In genomic region chr1:135524518-135524860, GRCm38 (mm10) we compare ENCODE assay signal across 17 mouse cellular contexts.
A peak's percentile ranks its signal among the peaks of the same experiment; 100 is the strongest.
DNase-seq lines count a peak whose midpoint lies in the region; ATAC-seq and TF ChIP-seq lines count a peak whose summit lies in the region.
"Had no signal": no experiment of that assay in that cellular context is flagged by ENCODE, and none has a peak within 500 bp of the region (broad histone marks: within the 10 kb centered on the region; RNA-seq: fewer than 3 reads in every experiment).

No protein-coding gene starts in this region.

- no peaks in the 10 kb centered on the region; the same call in 1 of the 2 replicates for H3K79me2 ChIP-seq in heart, adult 2 months (replicated peaks; ENCODE audit: control insufficient read depth, insufficient read depth, low read length)

- TF ChIP-seq EP300 in heart, adult 2 months (IDR thresholded peaks at IDR 0.05; ENCODE audit: insufficient read depth, low read depth, low read length), result 0 out of 2 replicates have a peak, but pooled peaks have one; percentile 11

- intact Hi-C loops in heart, adult 2 months (cut with DNase I), result no loop called here

- H3K27me3 ChIP-seq in heart, adult 2 months (ENCODE audit: control insufficient read depth, insufficient read depth, low read length), result no peaks in the 10 kb centered on the region
- H3K27me3 ChIP-seq in lung, embryonic 16.5 days (ENCODE audit: control insufficient read depth, insufficient read depth, low read depth, low read length), result no peaks in the 10 kb centered on the region
- H3K27me3 ChIP-seq in heart, embryonic 14.5 days (ENCODE audit: control insufficient read depth, insufficient read depth, low read length), result no peaks in the 10 kb centered on the region
- no peaks in the 10 kb centered on the region for H3K27me3 ChIP-seq in intestine, embryonic 15.5 days (replicated peaks)
- H3K27me3 ChIP-seq: embryonic facial prominence, embryonic 15.5 days; limb, embryonic 12.5 days; midbrain, embryonic 13.5 days had no signal

- no peak overlapping the region for H3K4me2 ChIP-seq in lung, embryonic 16.5 days (ENCODE audit: low read depth, low read length)
- peak overlapping the region; percentile 19 for H3K4me2 ChIP-seq in heart, embryonic 14.5 days (ENCODE audit: low read length)
- H3K4me2 ChIP-seq in intestine, embryonic 15.5 days (replicated peaks), result no peak overlapping the region
- H3K4me2 ChIP-seq: embryonic facial prominence, embryonic 15.5 days; limb, embryonic 12.5 days; midbrain, embryonic 13.5 days had no signal

- no peak for DNase-seq in heart, adult 2 months
- DNase-seq in heart, adult 9 months (ENCODE audit: low spot score in 2 of 2), result no peak
- DNase-seq in lung, postnatal 10 days, result no peak
- DNase-seq in embryo, embryonic 10 days (ENCODE audit: low spot score), result no peak
- DNase-seq: cerebellum, adult 11-12 months; gastrocnemius, postnatal 25 days; layer of hippocampus, postnatal 36 days had no signal

- no peak overlapping the region for H3K4me3 ChIP-seq in heart, adult 2 months
- no peak overlapping the region for H3K4me3 ChIP-seq in lung, embryonic 16.5 days (ENCODE audit: low read length)
- no peak overlapping the region for H3K4me3 ChIP-seq in heart, embryonic 14.5 days (ENCODE audit: control insufficient read depth in 1 of 2, insufficient read depth in 1 of 2, low read depth in 1 of 2, low read length in 2 of 2)
- no peak overlapping the region for H3K4me3 ChIP-seq in intestine, embryonic 15.5 days (replicated peaks)
- H3K4me3 ChIP-seq: embryonic facial prominence, embryonic 15.5 days; limb, embryonic 12.5 days; midbrain, embryonic 13.5 days had no signal

- 0 out of 2 replicates have a peak, but pooled peaks have one; percentile 2 for ATAC-seq in lung, embryonic 16.5 days (ENCODE audit: low read depth)
- ATAC-seq in heart, embryonic 14.5 days (ENCODE audit: insufficient number of reproducible peaks, insufficient read depth, low FRiP score, low read depth), result peak; percentile 91
- peak; percentile 46; the same call in 1 of the 2 replicates for ATAC-seq in intestine, embryonic 15.5 days
- ATAC-seq: inflammation-experienced regulatory T-cells, adult 6 months; midbrain, embryonic 13.5 days had no signal

- peaks cover 10% of the 10 kb centered on the region for H3K4me1 ChIP-seq in heart, adult 2 months (ENCODE audit: control insufficient read depth, insufficient read depth, low read length)
- peaks cover 13% of the 10 kb centered on the region for H3K4me1 ChIP-seq in lung, embryonic 16.5 days (replicated peaks; ENCODE audit: control insufficient read depth, insufficient read depth, low read length)
- peaks cover 24 to 32% of the 10 kb centered on the region in 2 experiments for H3K4me1 ChIP-seq in heart, embryonic 14.5 days (ENCODE audit: control insufficient read depth in 2 of 2, insufficient read depth in 2 of 2, low read length in 2 of 2)
- H3K4me1 ChIP-seq in intestine, embryonic 15.5 days (replicated peaks), result peaks cover 11% of the 10 kb centered on the region; the same call in 1 of the 2 replicates

- no peak for TF ChIP-seq POLR2A in heart, adult 2 months (IDR thresholded peaks at IDR 0.05; ENCODE audit: insufficient read depth, low read depth, low read length)

- H3K36me3 ChIP-seq in heart, adult 2 months (ENCODE audit: control insufficient read depth, insufficient read depth, low read length), result no peaks in the 10 kb centered on the region
- H3K36me3 ChIP-seq in lung, embryonic 16.5 days (ENCODE audit: control insufficient read depth, insufficient read depth, low read length), result no peaks in the 10 kb centered on the region
- peaks cover 12% of the 10 kb centered on the region; the same call in 1 of the 2 replicates for H3K36me3 ChIP-seq in heart, embryonic 14.5 days (ENCODE audit: control insufficient read depth, insufficient read depth, low read length)
- peaks cover 3% of the 10 kb centered on the region; the same call in 1 of the 2 replicates for H3K36me3 ChIP-seq in intestine, embryonic 15.5 days
- H3K36me3 ChIP-seq: embryonic facial prominence, embryonic 15.5 days; G1E had no signal

- H3K27ac ChIP-seq in heart, adult 2 months, result peak overlapping the region; percentile 55
- H3K27ac ChIP-seq in lung, embryonic 16.5 days (ENCODE audit: low read length), result peak overlapping the region; percentile 1; the same call in 1 of the 2 replicates
- H3K27ac ChIP-seq in heart, embryonic 14.5 days (replicated peaks in 1 of 2; ENCODE audit: control insufficient read depth in 1 of 2, insufficient read depth in 1 of 2, low read depth in 2 of 2, low read length in 2 of 2), result peak overlapping the region; percentile 95
- peak overlapping the region; percentile 80 for H3K27ac ChIP-seq in intestine, embryonic 15.5 days
- H3K27ac ChIP-seq: liver, embryonic 14.5 days; macrophage; midbrain, embryonic 13.5 days had no signal

- 20% methylated on average over 4 of the region's 4 CpGs for WGBS in heart, adult 2 months
- 34% methylated on average over 4 of the region's 4 CpGs for WGBS in lung, embryonic 16.5 days
- WGBS in heart, embryonic 14.5 days, result 14% methylated on average over 4 of the region's 4 CpGs
- WGBS in intestine, embryonic 15.5 days, result 39% methylated on average over 4 of the region's 4 CpGs

- no peak overlapping the region for H3K9ac ChIP-seq in heart, adult 2 months (ENCODE audit: low read depth, low read length)
- H3K9ac ChIP-seq in lung, embryonic 16.5 days (ENCODE audit: low read length), result no peak overlapping the region
- no peak overlapping the region for H3K9ac ChIP-seq in heart, embryonic 14.5 days (ENCODE audit: low read length)
- H3K9ac ChIP-seq in intestine, embryonic 15.5 days, result no peak overlapping the region
- H3K9ac ChIP-seq: embryonic facial prominence, embryonic 15.5 days; limb, embryonic 12.5 days; liver, embryonic 14.5 days; midbrain, embryonic 13.5 days had no signal

- TF ChIP-seq CTCF in heart, adult 2 months (IDR thresholded peaks at IDR 0.05), result no peak

- H3K9me3 ChIP-seq in lung, embryonic 16.5 days (ENCODE audit: control insufficient read depth, low read length), result peaks cover 8% of the 10 kb centered on the region; the same call in 1 of the 2 replicates
- H3K9me3 ChIP-seq in heart, embryonic 14.5 days (ENCODE audit: control insufficient read depth, low read length), result 0 out of 2 replicates have a peak, but pooled peaks cover 4% of the 10 kb centered on the region
- no peaks in the 10 kb centered on the region for H3K9me3 ChIP-seq in intestine, embryonic 15.5 days
- H3K9me3 ChIP-seq: embryonic facial prominence, embryonic 15.5 days; midbrain, embryonic 13.5 days had no signal

Comparison
In these comparisons a context has a peak if more than half of its experiments do, and no peak if none do; other contexts are left out.
1. H3K27ac ChIP-seq: peak in every context shown above with its lines; median percentile 95 in heart, embryonic 14.5 days; 80 in intestine, embryonic 15.5 days; 55 in heart, adult 2 months; 1 in lung, embryonic 16.5 days.
2. ATAC-seq: peak in every context shown above with its lines; median percentile 91 in heart, embryonic 14.5 days; 46 in intestine, embryonic 15.5 days; 2 in lung, embryonic 16.5 days.